Mouse (Mus musculus) right cerebral cortex, postnatal 36 days (tissue): ENCODE data around the gene 1700012A03Rik.

Experiments
- DNase-seq, 2 experiments: peaks; one replicate each; pipeline ENCODE4 v3.0.0; 2022; ENCODE audit warnings: low spot score in 2 of 2, mixed read lengths in 1 of 2

1700012A03Rik gene

GRCm38 (mm10) chr6:32093312-32093711 lies 43.3 kb downstream of the 1700012A03Rik start:
- DNase-seq, result no peak

DNA sequence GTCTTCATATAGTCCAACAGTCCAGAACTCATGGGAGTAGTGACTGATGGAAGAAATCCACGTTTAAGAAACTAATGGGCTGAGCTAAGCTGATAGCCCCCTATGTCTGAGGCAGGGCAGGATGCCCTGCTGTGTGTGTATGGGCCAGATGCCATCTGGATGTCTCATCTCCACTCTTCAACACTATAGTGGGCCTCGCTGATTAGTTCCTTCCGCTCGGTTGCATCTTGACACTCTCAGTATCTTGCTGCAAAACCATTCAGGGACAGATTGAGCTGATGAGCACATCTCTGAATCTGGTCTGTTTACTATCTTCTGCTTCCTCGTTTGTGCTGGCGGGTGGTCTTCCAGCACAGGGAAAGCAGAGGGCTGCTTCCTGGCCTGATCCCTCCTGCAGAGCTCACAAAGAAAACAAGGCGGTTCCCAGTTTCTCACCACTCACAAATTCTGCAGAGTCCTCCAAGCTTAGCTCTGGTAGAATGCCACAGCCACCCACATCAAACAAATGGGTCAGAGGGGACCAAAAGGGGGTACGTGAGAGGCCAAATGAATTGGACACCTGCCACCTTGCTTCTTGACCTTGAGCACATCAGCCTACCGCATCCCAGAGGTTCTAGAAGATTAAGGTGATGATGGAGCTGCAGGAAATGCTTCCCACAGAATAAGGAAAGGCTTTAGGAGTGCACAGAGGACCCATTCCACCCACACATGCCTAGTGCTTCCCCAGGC lies 55.7 kb downstream of the 1700012A03Rik start:
- no peak for DNase-seq
